Comparison of ENCODE assay signal across 23 mouse cellular contexts in the genomic region with DNA sequence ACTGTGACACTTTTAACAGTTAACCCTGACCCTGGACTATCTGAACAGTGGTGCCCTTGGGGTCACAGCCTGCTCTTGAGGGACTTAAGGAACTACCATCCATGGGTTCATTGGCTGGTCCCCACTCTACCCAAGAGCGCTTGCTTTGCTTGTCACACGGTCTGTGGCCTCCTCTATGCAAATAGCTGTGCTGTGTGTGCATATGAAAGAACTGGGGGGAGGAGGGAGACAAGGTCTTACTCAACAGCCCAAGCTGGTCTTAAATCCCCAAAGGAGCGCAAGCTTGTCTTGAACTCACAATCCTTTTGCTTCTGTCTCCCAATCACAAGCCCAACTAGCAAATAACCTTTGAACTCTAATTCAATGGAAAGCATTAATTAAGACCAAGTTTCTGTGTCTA. TPM values are rescaled to one million over a fixed set of nuclear protein-coding genes. Genes with fewer than 3 reads are reported as not detected.
"Had no signal": no experiment of that assay in that cellular context is flagged by ENCODE, and none has a peak within 500 bp of the region (broad histone marks: within the 10 kb centered on the region; RNA-seq: fewer than 3 reads in every experiment).

No protein-coding gene starts in this region.

- H3K27me3 ChIP-seq: lung, embryonic 15.5 days; midbrain, embryonic 13.5 days; midbrain, embryonic 15.5 days; neural tube, embryonic 12.5 days had no signal

- H3K4me1 ChIP-seq: lung, embryonic 15.5 days; midbrain, embryonic 13.5 days; midbrain, embryonic 15.5 days; neural tube, embryonic 12.5 days had no signal

- H3K27ac ChIP-seq: lung, embryonic 15.5 days; macrophage; midbrain, embryonic 13.5 days; midbrain, embryonic 15.5 days; neural tube, embryonic 12.5 days had no signal

- DNase-seq: liver, postnatal 0 days; lung, adult 2 months; lung, postnatal 14 days; lung, postnatal 36 days; right cerebral cortex, postnatal 14 days; thymus, adult 18-20 months; thymus, postnatal 14 days; thymus, postnatal 36 days had no signal

- H3K36me3 ChIP-seq: lung, embryonic 15.5 days; midbrain, embryonic 13.5 days; midbrain, embryonic 15.5 days; neural tube, embryonic 12.5 days had no signal

- H3K4me3 ChIP-seq: lung, embryonic 15.5 days; megakaryocyte, embryonic 14.5 days; midbrain, embryonic 13.5 days; midbrain, embryonic 15.5 days; neural tube, embryonic 12.5 days had no signal

- H3K9ac ChIP-seq: liver, postnatal 0 days; lung, embryonic 15.5 days; midbrain, embryonic 13.5 days; midbrain, embryonic 15.5 days; neural tube, embryonic 12.5 days had no signal

- H3K9me3 ChIP-seq: lung, embryonic 15.5 days; midbrain, embryonic 13.5 days; midbrain, embryonic 15.5 days; neural tube, embryonic 12.5 days had no signal

RNA-seq across cellular contexts. Expression of a gene that starts 2.6 kb away (rescaled TPM):
- total RNA-seq: megakaryocyte progenitor cell, adult 5-6 weeks; midbrain, postnatal 0 days; monocyte, adult 5-6 weeks; neutrophil, adult 5-6 weeks had no signal
- polyA plus RNA-seq: liver, postnatal 0 days; lung, adult 2 months; macrophage; midbrain, embryonic 15.5 days; midbrain, postnatal 0 days; neural tube, embryonic 12.5 days; neural tube, embryonic 14.5 days; spleen, adult 2 months; stomach, embryonic 14.5 days; stomach, embryonic 16.5 days; urinary bladder, adult 2 months had no signal
